Mouse (Mus musculus) heart, embryonic 12.5 days (tissue): ENCODE measurements around the gene Sptssb. TPM values are rescaled to one million over a fixed set of nuclear protein-coding genes. Genes with fewer than 3 reads are reported as not detected.

Experiments used
- ATAC-seq: fragments of 200-750 bp; cut with Nextera tagmentation; 2 replicates; pipeline ENCODE4 v1.8.0; 2017; ENCODE audit warnings: moderate TSS enrichment, moderate library complexity; ENCODE audit not compliant: insufficient number of reproducible peaks, low FRiP score
- H3K27ac ChIP-seq: fragments of 300-500 bp; sonication (generic); 2 replicates; pipeline ENCODE4 v1.5.1; 2016; ENCODE audit warnings: mild to moderate bottlenecking, moderate library complexity; ENCODE audit not compliant: poor library complexity, severe bottlenecking
- H3K27me3 ChIP-seq: fragments of 300-500 bp; sonication (generic); replicated peaks from 2 replicates; pipeline ENCODE4 v1.6.1; 2016; ENCODE audit warnings: mild to moderate bottlenecking, moderate library complexity
- H3K36me3 ChIP-seq: fragments of 300-500 bp; sonication (generic); 2 replicates; pipeline ENCODE4 v1.6.1; 2016; ENCODE audit warnings: mild to moderate bottlenecking, moderate library complexity
- H3K4me1 ChIP-seq: fragments of 300-500 bp; sonication (generic); replicated peaks from 2 replicates; pipeline ENCODE4 v1.6.1; 2016; ENCODE audit warnings: mild to moderate bottlenecking
- H3K4me2 ChIP-seq: fragments of 300-500 bp; sonication (generic); 2 replicates; pipeline ENCODE4 v1.6.1; 2016; ENCODE audit warnings: mild to moderate bottlenecking, moderate library complexity
- H3K4me3 ChIP-seq: fragments of 300-500 bp; sonication (generic); 2 replicates; pipeline ENCODE4 v1.5.1; 2016; ENCODE audit warnings: mild to moderate bottlenecking
- H3K9ac ChIP-seq: fragments of 300-500 bp; sonication (generic); 2 replicates; pipeline ENCODE4 v1.6.1; 2016; ENCODE audit warnings: mild to moderate bottlenecking, moderate library complexity
- H3K9me3 ChIP-seq: fragments of 300-500 bp; sonication (generic); replicated peaks from 2 replicates; pipeline ENCODE4 v1.6.1; 2016; ENCODE audit warnings: mild to moderate bottlenecking, moderate library complexity
- WGBS: fragments of 180-500 bp; shearing (Covaris S2); methylation state at CpG from one replicate; pipeline ENCODE4 v1.1.7; 2016; 5-methylcytosine and 5-hydroxymethylcytosine counted together
- polyA plus RNA-seq: library from polyadenylated mRNA; unstranded; fragments of >200 nt; fragmentation: Nextera tagmentation; extraction: Ambion mirVana; gene quantifications from 2 replicates; pipeline ENCODE4 v1.2.1, GENCODE M21; 2016

The Sptssb gene
- polyA plus RNA-seq, 1 experiment from 2014 or later: 0.37 TPM

- Histone ChIP-seq H3K4me3 (no peak overlapping the region), H3K27me3 (no peaks in the 10 kb centered on the region), H3K27ac (no peak overlapping the region), H3K9me3 (no peaks in the 10 kb centered on the region), H3K9ac (no peak overlapping the region), H3K4me1 (no peaks in the 10 kb centered on the region), H3K4me2 (no peak overlapping the region), H3K36me3 (no peaks in the 10 kb centered on the region)
- no peak for ATAC-seq
- 68% methylated on average over 2 of the region's 2 CpGs for WGBS
Measured at GRCm38 (mm10) chr3:69885866-69886265, 26.1 kb upstream of the Sptssb start.

GRCm38 (mm10) chr3:69883710-69884109 lies 24.0 kb upstream of the Sptssb start:
- no peak overlapping the region for H3K4me2 ChIP-seq
- no peak overlapping the region for H3K9ac ChIP-seq
- H3K9me3 ChIP-seq: no peaks in the 10 kb centered on the region
- no peaks in the 10 kb centered on the region for H3K4me1 ChIP-seq
- no peaks in the 10 kb centered on the region for H3K27me3 ChIP-seq
- WGBS: 70% methylated on average over 1 of the region's 1 CpGs
- H3K4me3 ChIP-seq: no peak overlapping the region
- H3K27ac ChIP-seq: no peak overlapping the region
- ATAC-seq: no peak
- H3K36me3 ChIP-seq: no peaks in the 10 kb centered on the region

- no peaks in the 10 kb centered on the region for H3K4me1 ChIP-seq
- no peak overlapping the region for H3K4me2 ChIP-seq
- ATAC-seq: no peak
- H3K36me3 ChIP-seq: no peaks in the 10 kb centered on the region
- H3K9me3 ChIP-seq: no peaks in the 10 kb centered on the region
- no peak overlapping the region for H3K9ac ChIP-seq
- H3K4me3 ChIP-seq: no peak overlapping the region
- 68% methylated on average over 2 of the region's 2 CpGs for WGBS
- H3K27me3 ChIP-seq: 0 out of 2 replicates have a peak, but pooled peaks cover 4% of the 10 kb centered on the region
- no peak overlapping the region for H3K27ac ChIP-seq
Measured at GRCm38 (mm10) chr3:69877538-69877937, 17.8 kb upstream of the Sptssb start.

GRCm38 (mm10) chr3:69874721-69875120 lies 15.0 kb upstream of the Sptssb start:
- H3K36me3 ChIP-seq: no peaks in the 10 kb centered on the region
- H3K9me3 ChIP-seq: no peaks in the 10 kb centered on the region
- WGBS: 70% methylated on average over 3 of the region's 3 CpGs
- H3K27ac ChIP-seq: no peak overlapping the region
- H3K4me3 ChIP-seq: no peak overlapping the region
- no peak overlapping the region for H3K9ac ChIP-seq
- H3K4me1 ChIP-seq: no peaks in the 10 kb centered on the region
- no peak for ATAC-seq
- 0 out of 2 replicates have a peak, but pooled peaks cover 4% of the 10 kb centered on the region for H3K27me3 ChIP-seq
- no peak overlapping the region for H3K4me2 ChIP-seq

GRCm38 (mm10) chr3:69872661-69873327 lies 13.1 kb upstream of the Sptssb start:
- WGBS: 80% methylated on average over 6 of the region's 6 CpGs
- 0 out of 2 replicates have a peak, but pooled peaks cover 4% of the 10 kb centered on the region for H3K27me3 ChIP-seq
- H3K27ac ChIP-seq: no peak overlapping the region
- no peak overlapping the region for H3K4me2 ChIP-seq
- ATAC-seq: no peak
- no peak overlapping the region for H3K4me3 ChIP-seq
- no peaks in the 10 kb centered on the region for H3K9me3 ChIP-seq
- no peaks in the 10 kb centered on the region for H3K36me3 ChIP-seq
- H3K4me1 ChIP-seq: no peaks in the 10 kb centered on the region
- H3K9ac ChIP-seq: no peak overlapping the region

- no peaks in the 10 kb centered on the region for H3K9me3 ChIP-seq
- no peak overlapping the region for H3K27ac ChIP-seq
- WGBS: 75% methylated on average over 14 of the region's 14 CpGs
- 0 out of 2 replicates have a peak, but pooled peaks cover 4% of the 10 kb centered on the region for H3K27me3 ChIP-seq
- no peak for ATAC-seq
- no peaks in the 10 kb centered on the region for H3K36me3 ChIP-seq
- H3K9ac ChIP-seq: no peak overlapping the region
- no peaks in the 10 kb centered on the region for H3K4me1 ChIP-seq
- no peak overlapping the region for H3K4me3 ChIP-seq
- no peak overlapping the region for H3K4me2 ChIP-seq
Measured at GRCm38 (mm10) chr3:69871174-69871573, 11.4 kb upstream of the Sptssb start.

GRCm38 (mm10) chr3:69869702-69870101 lies 10.0 kb upstream of the Sptssb start:
- no peaks in the 10 kb centered on the region for H3K9me3 ChIP-seq
- H3K9ac ChIP-seq: no peak overlapping the region
- no peak overlapping the region for H3K4me3 ChIP-seq
- H3K4me1 ChIP-seq: no peaks in the 10 kb centered on the region
- H3K27me3 ChIP-seq: 0 out of 2 replicates have a peak, but pooled peaks cover 4% of the 10 kb centered on the region
- no peak overlapping the region for H3K4me2 ChIP-seq
- WGBS: 68% methylated on average over 8 of the region's 8 CpGs
- H3K36me3 ChIP-seq: no peaks in the 10 kb centered on the region
- ATAC-seq: no peak
- no peak overlapping the region for H3K27ac ChIP-seq

GRCm38 (mm10) chr3:69861789-69862395 lies 2.2 kb upstream of the Sptssb start:
- Histone ChIP-seq H3K9ac (0 out of 2 replicates have a peak overlapping the region, but pooled peaks have one; percentile 47), H3K27me3 (0 out of 2 replicates have a peak, but pooled peaks cover 5% of the 10 kb centered on the region), H3K4me2 (peak overlapping the region; percentile 97), H3K4me3 (peak overlapping the region; percentile 57), H3K9me3 (no peaks in the 10 kb centered on the region), H3K4me1 (peaks cover 8% of the 10 kb centered on the region; the same call in 1 of the 2 replicates), H3K27ac (no peak overlapping the region), H3K36me3 (no peaks in the 10 kb centered on the region)
- ATAC-seq: no peak
- WGBS: 46% methylated on average over 9 of the region's 9 CpGs

- no peak for ATAC-seq
- Histone ChIP-seq H3K4me1 (peaks cover 8% of the 10 kb centered on the region; the same call in 1 of the 2 replicates), H3K4me3 (peak overlapping the region; percentile 57), H3K9ac (peak overlapping the region; percentile 47; the same call in 1 of the 2 replicates), H3K36me3 (no peaks in the 10 kb centered on the region), H3K27ac (no peak overlapping the region), H3K27me3 (0 out of 2 replicates have a peak, but pooled peaks cover 5% of the 10 kb centered on the region), H3K9me3 (no peaks in the 10 kb centered on the region), H3K4me2 (peak overlapping the region; percentile 97)
- under 1% methylated on average over 40 of the region's 40 CpGs for WGBS
Measured at GRCm38 (mm10) chr3:69860589-69861521, 1.1 kb upstream of the Sptssb start.

GRCm38 (mm10) chr3:69839485-69839884 lies 20.3 kb downstream of the Sptssb start:
- H3K9me3 ChIP-seq: no peaks in the 10 kb centered on the region
- H3K4me1 ChIP-seq: no peaks in the 10 kb centered on the region
- no peaks in the 10 kb centered on the region for H3K36me3 ChIP-seq
- WGBS: 80% methylated on average over 6 of the region's 6 CpGs
- no peaks in the 10 kb centered on the region for H3K27me3 ChIP-seq
- no peak overlapping the region for H3K4me2 ChIP-seq
- H3K4me3 ChIP-seq: no peak overlapping the region
- no peak overlapping the region for H3K9ac ChIP-seq
- ATAC-seq: no peak
- no peak overlapping the region for H3K27ac ChIP-seq

- Histone ChIP-seq H3K27ac (no peak overlapping the region), H3K36me3 (no peaks in the 10 kb centered on the region), H3K9ac (no peak overlapping the region), H3K9me3 (no peaks in the 10 kb centered on the region), H3K27me3 (no peaks in the 10 kb centered on the region), H3K4me2 (no peak overlapping the region), H3K4me3 (no peak overlapping the region), H3K4me1 (no peaks in the 10 kb centered on the region)
- 81% methylated on average over 8 of the region's 8 CpGs for WGBS
- ATAC-seq: no peak
Measured at GRCm38 (mm10) chr3:69829532-69829931, 30.2 kb downstream of the Sptssb start.
